Mouse (Mus musculus) midbrain, embryonic 16.5 days (tissue): ENCODE data around the gene Oip5. TPM values are rescaled to one million over a fixed set of nuclear protein-coding genes. Genes with fewer than 3 reads are reported as not detected.
"Not testable (repeated sequence)": the region's sequence is repeated elsewhere in the genome, so short reads cannot be mapped to it uniquely, and the experiment has no call there.

ENCODE experiments used
- ATAC-seq: fragments of 200-750 bp; cut with Nextera tagmentation; 2 replicates; pipeline ENCODE4 v1.8.0; 2017; ENCODE audit warnings: moderate TSS enrichment
- H3K27ac ChIP-seq: fragments of 300-500 bp; sonication (generic); 2 replicates; pipeline ENCODE4 v1.5.1; 2014; ENCODE audit warnings: mild to moderate bottlenecking, low read length, mixed read lengths
- H3K27me3 ChIP-seq: fragments of 300-500 bp; sonication (generic); 2 replicates; pipeline ENCODE4 v1.6.1; 2014; ENCODE audit warnings: low read depth, low read length, mixed read lengths; ENCODE audit not compliant: control insufficient read depth, insufficient read depth
- H3K36me3 ChIP-seq: fragments of 300-500 bp; sonication (generic); 2 replicates; pipeline ENCODE4 v1.6.1; 2014; ENCODE audit warnings: mild to moderate bottlenecking, low read length, moderate library complexity, mixed read lengths; ENCODE audit not compliant: control insufficient read depth, insufficient read depth
- H3K4me1 ChIP-seq: fragments of 300-500 bp; sonication (generic); 2 replicates; pipeline ENCODE4 v1.6.1; 2014; ENCODE audit warnings: mild to moderate bottlenecking, low read length, mixed read lengths; ENCODE audit not compliant: control insufficient read depth, insufficient read depth
- H3K4me2 ChIP-seq: fragments of 300-500 bp; sonication (generic); 2 replicates; pipeline ENCODE4 v1.6.1; 2014; ENCODE audit warnings: mild to moderate bottlenecking, low read length, mixed read lengths
- H3K4me3 ChIP-seq: fragments of 300-500 bp; sonication (generic); 2 replicates; pipeline ENCODE4 v1.5.1; 2014; ENCODE audit warnings: low read depth, mild to moderate bottlenecking, low read length, moderate library complexity, mixed read lengths
- H3K9ac ChIP-seq: fragments of 300-500 bp; sonication (generic); 2 replicates; pipeline ENCODE4 v1.6.1; 2014; ENCODE audit warnings: low read depth, low read length, mixed read lengths
- H3K9me3 ChIP-seq: fragments of 300-500 bp; sonication (generic); replicated peaks from 2 replicates; pipeline ENCODE4 v1.6.1; 2014; ENCODE audit warnings: mild to moderate bottlenecking, low read length, mixed read lengths; ENCODE audit not compliant: control insufficient read depth, poor library complexity, severe bottlenecking
- WGBS: fragments of 180-500 bp; shearing (Covaris S2); extraction: QIAGEN DNeasy Blood & Tissue Kit; methylation state at CpG from one replicate; pipeline ENCODE4 v1.1.7; 2014; 5-methylcytosine and 5-hydroxymethylcytosine counted together
- polyA plus RNA-seq: library from polyadenylated mRNA; unstranded; fragments of >200 nt; fragmentation: Nextera tagmentation; extraction: Ambion mirVana; gene quantifications from 2 replicates; pipeline ENCODE4 v1.2.1, GENCODE M21; 2015

The Oip5 gene
- polyA plus RNA-seq, 1 experiment from 2014 or later, result 3.7 TPM

DNA sequence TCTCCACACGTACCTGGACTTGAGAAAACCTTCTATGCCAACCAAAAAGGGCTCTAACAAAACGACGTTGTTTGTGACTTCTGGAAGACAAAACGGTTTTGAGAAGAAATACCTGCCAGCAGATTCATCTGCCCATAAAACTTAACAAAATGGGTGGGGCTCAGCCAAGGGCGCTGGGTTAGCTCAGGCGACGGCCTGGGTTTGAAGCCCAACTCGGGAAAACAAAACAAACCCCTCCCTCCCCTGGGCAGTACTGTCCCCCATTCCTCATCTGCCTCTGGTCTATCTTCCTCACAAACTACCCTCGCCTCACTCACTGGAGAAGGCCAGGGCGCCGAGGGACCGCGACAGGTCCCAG, 449 bp downstream of the Oip5 start:
- Histone ChIP-seq H3K4me3 (peak overlapping the region; percentile 64), H3K27me3 (no peaks in the 10 kb centered on the region), H3K4me1 (peaks cover 6% of the 10 kb centered on the region), H3K27ac (no peak overlapping the region), H3K4me2 (peak overlapping the region; percentile 88), H3K36me3 (no peaks in the 10 kb centered on the region), H3K9me3 (no peaks in the 10 kb centered on the region), H3K9ac (peak overlapping the region; percentile 52)
- WGBS, result under 1% methylated on average over 13 of the region's 13 CpGs
- no peak for ATAC-seq

DNA sequence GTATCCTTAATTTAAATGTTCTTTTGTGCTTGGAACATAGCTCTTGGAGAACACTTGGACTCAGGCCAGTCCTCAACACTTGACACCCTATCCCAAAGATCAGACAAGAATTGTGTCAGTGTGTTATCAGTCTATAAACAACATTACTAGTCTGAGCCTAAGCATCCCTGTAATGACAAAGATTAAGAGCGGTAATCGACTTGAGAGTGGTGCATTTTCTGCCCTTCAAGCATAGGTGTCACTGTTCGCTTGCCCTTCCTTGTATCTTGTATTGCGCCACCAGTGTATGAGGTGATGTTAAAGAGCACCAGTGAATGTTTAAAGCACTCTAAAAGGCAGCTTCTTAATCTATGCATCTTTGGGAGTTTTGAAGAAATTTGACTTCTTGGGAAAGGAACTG, 11.2 kb downstream of the Oip5 start:
- Histone ChIP-seq H3K27me3 (no peaks in the 10 kb centered on the region), H3K27ac (no peak overlapping the region), H3K36me3 (peaks cover 9% of the 10 kb centered on the region), H3K4me3 (no peak overlapping the region), H3K4me1 (no peaks in the 10 kb centered on the region; the same call in 1 of the 2 replicates), H3K9me3 (no peaks in the 10 kb centered on the region), H3K9ac (no peak overlapping the region), H3K4me2 (no peak overlapping the region)
- no peak for ATAC-seq
- 94% methylated on average over 4 of the region's 4 CpGs for WGBS

DNA sequence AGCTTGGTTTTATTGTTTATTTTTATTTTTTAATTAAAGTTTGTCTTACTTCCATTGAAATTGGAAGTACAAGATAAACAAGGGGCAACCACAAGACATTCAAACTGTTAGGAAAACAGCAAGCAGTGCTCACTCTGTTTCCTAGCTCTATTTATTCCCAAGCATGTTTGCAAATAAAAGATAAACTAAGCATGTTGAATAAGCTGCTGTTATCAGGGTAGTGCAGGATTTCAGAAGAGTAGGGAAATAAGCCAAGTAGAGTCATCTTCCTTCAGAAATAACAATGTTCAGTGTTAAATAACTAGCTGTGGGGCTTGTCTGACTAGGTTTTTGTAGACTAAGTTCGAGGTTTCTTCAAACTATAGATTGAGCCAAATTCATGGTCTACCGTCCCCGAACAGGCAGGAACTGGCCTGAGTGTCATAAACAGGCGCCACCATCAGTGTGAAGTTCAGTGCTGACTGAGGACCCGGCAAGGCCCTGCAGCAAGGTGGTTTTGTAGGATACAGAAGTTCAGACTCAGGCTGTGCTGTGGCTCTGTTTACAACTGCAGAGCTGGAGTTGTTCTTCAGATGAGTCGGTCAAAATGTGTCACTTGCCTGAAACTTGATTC, 12.8 kb downstream of the Oip5 start:
- Histone ChIP-seq H3K36me3 (peaks cover 9% of the 10 kb centered on the region), H3K27ac (no peak overlapping the region), H3K9me3 (no peaks in the 10 kb centered on the region), H3K4me3 (no peak overlapping the region), H3K4me2 (no peak overlapping the region), H3K27me3 (no peaks in the 10 kb centered on the region), H3K9ac (no peak overlapping the region), H3K4me1 (peaks cover 11% of the 10 kb centered on the region)
- no peak for ATAC-seq
- WGBS, result 96% methylated on average over 6 of the region's 6 CpGs

DNA sequence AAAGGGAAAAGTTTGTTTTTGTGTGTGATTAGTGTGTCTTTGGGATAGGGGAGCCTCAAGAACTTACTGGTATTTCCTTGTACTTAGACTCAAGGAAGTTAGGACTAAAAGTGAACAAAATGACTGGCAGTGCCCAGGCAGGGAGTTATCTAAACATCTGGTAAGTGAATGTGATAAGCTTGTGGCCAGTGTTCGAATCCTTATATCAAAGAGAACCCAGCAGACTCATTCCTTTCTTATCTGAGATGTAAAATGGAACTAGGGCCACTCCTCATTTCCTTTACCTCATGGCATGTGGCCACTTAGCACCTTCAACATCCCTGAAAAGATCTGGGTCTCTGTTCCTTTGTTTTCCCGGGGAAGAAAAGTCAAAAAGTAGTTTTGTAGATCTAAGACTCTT, 14.4 kb downstream of the Oip5 start:
- no peak overlapping the region for H3K27ac ChIP-seq
- WGBS, result 95% methylated on average over 2 of the region's 2 CpGs
- H3K36me3 ChIP-seq, result peaks cover 15% of the 10 kb centered on the region
- H3K4me1 ChIP-seq, result peaks cover 11% of the 10 kb centered on the region
- no peaks in the 10 kb centered on the region for H3K9me3 ChIP-seq
- H3K4me2 ChIP-seq, result no peak overlapping the region
- ATAC-seq, result no peak
- H3K4me3 ChIP-seq, result no peak overlapping the region
- H3K27me3 ChIP-seq, result no peaks in the 10 kb centered on the region
- no peak overlapping the region for H3K9ac ChIP-seq

DNA sequence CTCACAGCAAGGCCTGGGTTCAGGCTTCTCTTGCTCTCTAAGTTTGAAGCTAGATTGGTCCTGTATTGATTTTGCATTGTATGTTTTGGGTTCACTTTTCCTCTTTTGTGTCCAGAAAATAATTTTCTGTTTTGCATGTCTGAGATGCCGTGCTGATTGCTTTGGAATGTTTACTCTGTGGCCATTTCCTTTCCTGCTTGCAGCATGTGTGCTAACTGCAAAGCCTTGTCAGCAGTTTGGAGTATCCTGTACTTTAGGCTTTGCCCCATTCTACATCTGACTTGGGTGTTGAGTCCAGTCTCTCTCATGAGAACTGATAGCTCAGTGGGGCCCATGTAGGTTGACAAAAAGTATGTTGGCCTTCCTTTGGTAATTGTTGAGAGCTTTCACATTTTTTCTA, 15.8 kb downstream of the Oip5 start:
- no peaks in the 10 kb centered on the region for H3K27me3 ChIP-seq
- peaks cover 19% of the 10 kb centered on the region for H3K36me3 ChIP-seq
- H3K9me3 ChIP-seq, result no peaks in the 10 kb centered on the region
- no peak overlapping the region for H3K27ac ChIP-seq
- ATAC-seq, result no peak
- 74% methylated on average over 1 of the region's 1 CpGs for WGBS
- no peak overlapping the region for H3K4me3 ChIP-seq
- no peak overlapping the region for H3K9ac ChIP-seq
- peaks cover 15% of the 10 kb centered on the region for H3K4me1 ChIP-seq
- H3K4me2 ChIP-seq, result no peak overlapping the region

DNA sequence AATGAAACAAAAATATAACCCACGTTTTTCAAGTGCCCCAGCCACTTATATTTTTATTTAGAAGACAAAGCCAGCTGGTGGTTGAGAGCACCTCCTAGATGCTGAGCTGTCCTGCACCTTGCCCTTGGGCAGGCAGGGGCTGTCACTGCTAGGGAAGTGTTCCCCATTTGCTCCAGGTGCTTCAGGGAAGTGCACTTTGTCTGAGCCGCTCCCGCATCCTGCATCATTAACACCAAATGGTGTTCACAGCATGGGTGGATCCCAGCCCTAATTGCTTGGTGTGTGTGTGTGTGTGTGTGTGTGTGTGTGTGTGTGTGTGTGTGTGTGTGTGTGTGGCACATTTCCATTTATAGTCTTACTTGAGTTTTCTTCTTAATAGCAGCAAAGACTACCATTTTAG, 16.7 kb downstream of the Oip5 start:
- not testable (repeated sequence) for H3K27me3 ChIP-seq, H3K9me3 ChIP-seq, H3K9ac ChIP-seq, H3K27ac ChIP-seq, H3K4me2 ChIP-seq, ATAC-seq, H3K4me3 ChIP-seq
- Histone ChIP-seq H3K36me3 (peaks cover 16% of the 10 kb centered on the region), H3K4me1 (peaks cover 15% of the 10 kb centered on the region)
- WGBS, result 74% methylated on average over 3 of the region's 3 CpGs

DNA sequence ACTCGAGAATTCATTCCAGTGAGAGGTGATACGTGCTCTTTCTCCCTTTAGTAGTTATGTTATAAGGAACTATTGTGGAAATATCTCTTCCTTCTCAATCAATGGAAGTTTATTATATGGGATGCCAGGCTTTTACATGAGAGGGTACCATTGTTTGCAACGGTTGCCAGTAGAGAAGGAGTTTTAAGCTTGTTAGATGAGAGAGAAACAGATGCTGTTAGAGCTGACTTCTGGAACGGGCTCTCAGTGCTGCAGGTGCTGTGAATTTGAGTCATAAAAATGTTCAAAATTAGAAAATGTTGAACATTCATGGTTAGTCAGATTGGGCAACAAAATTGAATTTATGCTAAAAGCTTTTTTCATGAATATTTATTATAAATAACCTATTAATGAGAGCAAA, 17.2 kb downstream of the Oip5 start:
- no peak for ATAC-seq
- whole genome bisulfite sequencing, result 83% methylated on average over 4 of the region's 4 CpGs
- H3K27ac ChIP-seq, result no peak overlapping the region
- no peaks in the 10 kb centered on the region for H3K9me3 ChIP-seq
- H3K4me3 ChIP-seq, result no peak overlapping the region
- no peaks in the 10 kb centered on the region for H3K27me3 ChIP-seq
- H3K36me3 ChIP-seq, result peaks cover 16% of the 10 kb centered on the region
- no peak overlapping the region for H3K9ac ChIP-seq
- H3K4me2 ChIP-seq, result no peak overlapping the region
- peaks cover 15% of the 10 kb centered on the region for H3K4me1 ChIP-seq

DNA sequence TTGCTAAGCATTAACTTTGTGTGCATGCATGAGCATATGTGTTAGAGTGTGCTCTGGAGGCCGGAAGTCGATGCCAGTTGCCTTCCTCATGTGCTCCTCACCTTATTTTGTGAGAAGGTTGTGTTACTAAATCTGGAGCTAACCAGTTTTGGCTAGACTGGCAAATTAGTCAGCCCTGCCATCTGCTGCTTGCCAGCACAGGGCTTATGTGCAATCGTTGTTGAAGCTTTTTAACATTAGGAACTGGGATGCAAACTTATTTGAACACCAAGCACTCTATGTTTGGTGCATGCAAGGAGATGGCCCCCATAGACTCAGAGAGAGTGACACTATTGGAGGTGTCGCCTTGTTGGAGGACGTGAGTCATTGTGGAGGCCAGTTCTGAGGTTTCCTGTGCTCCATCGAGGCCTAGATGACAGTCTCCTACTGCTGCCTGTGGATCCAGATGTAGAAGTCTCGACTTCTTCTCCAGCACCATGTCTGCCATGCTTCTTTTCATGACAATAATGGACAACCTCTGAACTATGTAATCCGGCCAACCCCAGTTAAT, 21.4 kb downstream of the Oip5 start:
- Histone ChIP-seq H3K36me3 (peaks cover 13% of the 10 kb centered on the region; the same call in 1 of the 2 replicates), H3K27me3 (no peaks in the 10 kb centered on the region), H3K27ac (no peak overlapping the region), H3K4me3 (no peak overlapping the region), H3K9me3 (no peaks in the 10 kb centered on the region), H3K4me1 (peaks cover 32% of the 10 kb centered on the region), H3K4me2 (no peak overlapping the region), H3K9ac (no peak overlapping the region)
- 92% methylated on average over 8 of the region's 8 CpGs for WGBS
- ATAC-seq, result no peak

DNA sequence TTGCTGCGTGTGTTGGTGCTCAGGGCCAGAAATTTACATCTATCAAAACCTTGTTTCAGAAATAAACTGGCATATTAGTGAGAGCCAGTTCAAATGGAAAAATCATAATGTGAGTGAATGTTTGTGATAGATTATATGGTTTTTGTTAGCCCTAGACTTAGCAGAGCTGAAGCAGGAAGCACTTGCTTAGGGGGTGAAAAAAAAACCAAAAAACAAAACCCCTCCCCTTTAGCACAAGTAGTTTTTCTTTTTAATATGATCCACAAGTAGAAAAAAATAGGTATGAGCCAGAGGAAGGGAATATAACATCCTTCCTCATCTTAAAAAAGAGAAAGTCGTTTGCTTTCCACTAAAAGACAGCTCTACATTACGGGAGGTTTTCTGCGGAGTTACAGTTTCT, 23.0 kb downstream of the Oip5 start:
- Histone ChIP-seq H3K27me3 (no peaks in the 10 kb centered on the region), H3K36me3 (peaks cover 18% of the 10 kb centered on the region; the same call in 1 of the 2 replicates), H3K9me3 (no peaks in the 10 kb centered on the region), H3K9ac (peak overlapping the region; percentile 15; the same call in 1 of the 2 replicates), H3K27ac (no peak overlapping the region), H3K4me3 (peak overlapping the region; percentile 80), H3K4me1 (peaks cover 21% of the 10 kb centered on the region), H3K4me2 (peak overlapping the region; percentile 71)
- no peak for ATAC-seq
- WGBS, result 50% methylated on average over 4 of the region's 4 CpGs
